Mouse (Mus musculus): ENCODE results near the gene Zranb3.

- no peak for TF ChIP-seq CTCF (IDR thresholded peaks at IDR 0.05; ENCODE audit: control insufficient read depth, insufficient read depth, low read length)
- no peak for TF ChIP-seq POLR2A (IDR thresholded peaks at IDR 0.05; ENCODE audit: borderline replicate concordance, control insufficient read depth, low read depth, low read length)
Observed at GRCm38 (mm10) chr1:127989876-127990731, 112.7 kb downstream of the Zranb3 start.

Data from bone marrow, adult 2 months (tissue).